8 mouse cellular contexts compared by ENCODE assay signal in genomic region chr10:105238291-105238690, GRCm38 (mm10).
A peak's percentile ranks its signal among the peaks of the same experiment; 100 is the strongest.
DNase-seq lines count a peak whose midpoint lies in the region; ATAC-seq lines count a peak whose summit lies in the region.
"Not testable (repeated sequence)": the region's sequence is repeated elsewhere in the genome, so short reads cannot be mapped to it uniquely, and the experiment has no call there.

No protein-coding gene starts in this region.

- not testable (repeated sequence) for H3K9ac ChIP-seq in liver, embryonic 13.5 days

- not testable (repeated sequence) for H3K4me1 ChIP-seq in liver, embryonic 13.5 days (replicated peaks)

- 78% methylated on average over 22 of the region's 22 CpGs for WGBS in liver, embryonic 13.5 days (ENCODE audit: insufficient replicate concordance)

- not testable (repeated sequence) for H3K4me3 ChIP-seq in liver, embryonic 13.5 days (replicated peaks)

- H3K9me3 ChIP-seq in liver, embryonic 13.5 days (replicated peaks): not testable (repeated sequence)

- peak; percentile 71 for DNase-seq in 3T3-L1 (ENCODE audit: low read depth, low spot score)
- DNase-seq in adrenal gland, adult 18-20 months (ENCODE audit: low spot score in 2 of 2): peak; percentile 75
- DNase-seq in cerebellum, postnatal 10 days: peak; percentile 61 to 73
- DNase-seq in gastrocnemius, postnatal 36 days: peak; percentile 26 to 49
- peak; percentile 78 for DNase-seq in kidney, postnatal 14 days
- DNase-seq in liver, embryonic 13.5 days: peak; percentile 12
- peak; percentile 54 for DNase-seq in ovary, postnatal 36 days (ENCODE audit: low spot score)
- DNase-seq in thymus, adult 18-20 months: peak; percentile 4 to 11

- H3K4me2 ChIP-seq in liver, embryonic 13.5 days: not testable (repeated sequence)

- not testable (repeated sequence) for H3K27me3 ChIP-seq in liver, embryonic 13.5 days

- H3K27ac ChIP-seq in liver, embryonic 13.5 days: not testable (repeated sequence)

- intact Hi-C loops in gastrocnemius, postnatal 36 days (cut with DNase I): not testable (repeated sequence)

- not testable (repeated sequence) for H3K36me3 ChIP-seq in liver, embryonic 13.5 days

- not testable (repeated sequence) for ATAC-seq in liver, embryonic 13.5 days (ENCODE audit: low read depth)

Comparison
In these comparisons a context has a peak if more than half of its experiments do, and no peak if none do; other contexts are left out.
1. DNase-seq: peak in every context shown above with its lines; median percentile 78 in kidney, postnatal 14 days; 75 in adrenal gland, adult 18-20 months; 71 in 3T3-L1; 67 in cerebellum, postnatal 10 days; 54 in ovary, postnatal 36 days; 38 in gastrocnemius, postnatal 36 days; 12 in liver, embryonic 13.5 days; 8 in thymus, adult 18-20 months.